Mouse (Mus musculus) small intestine, adult 2 months (tissue): ENCODE data around the gene Syt2.

Source experiments
- CTCF ChIP-seq: fragments of 200-500 bp; IDR thresholded peaks from 2 replicates; pipeline ENCODE4 v1.5.1; 2012; ENCODE audit warnings: low read depth, mild to moderate bottlenecking, control low read depth, inconsistent platforms, low read length, moderate library complexity, mixed read lengths; ENCODE audit not compliant: insufficient replicate concordance, insufficient read length; ENCODE audit errors: extremely low read depth
- POLR2A ChIP-seq: fragments of 200-500 bp; IDR thresholded peaks from 2 replicates; pipeline ENCODE4 v1.6.1; 2012; ENCODE audit warnings: low read depth, mild to moderate bottlenecking, control low read depth, inconsistent platforms, low read length, moderate library complexity

GRCm38 (mm10) chr1:134749889-134750288, 103.4 kb downstream of the Syt2 start:
- no peak for TF ChIP-seq CTCF
- no peak for TF ChIP-seq POLR2A
